Mouse (Mus musculus) fat pad, adult 2 months (tissue): ENCODE results near the gene Zfp46.

ENCODE experiments used
- DNase-seq: peaks from one replicate; pipeline ENCODE4 v3.0.0-alpha.2; 2011; ENCODE audit warnings: low read depth, low spot score; ENCODE audit errors: extremely low read depth

Gene Zfp46

DNA sequence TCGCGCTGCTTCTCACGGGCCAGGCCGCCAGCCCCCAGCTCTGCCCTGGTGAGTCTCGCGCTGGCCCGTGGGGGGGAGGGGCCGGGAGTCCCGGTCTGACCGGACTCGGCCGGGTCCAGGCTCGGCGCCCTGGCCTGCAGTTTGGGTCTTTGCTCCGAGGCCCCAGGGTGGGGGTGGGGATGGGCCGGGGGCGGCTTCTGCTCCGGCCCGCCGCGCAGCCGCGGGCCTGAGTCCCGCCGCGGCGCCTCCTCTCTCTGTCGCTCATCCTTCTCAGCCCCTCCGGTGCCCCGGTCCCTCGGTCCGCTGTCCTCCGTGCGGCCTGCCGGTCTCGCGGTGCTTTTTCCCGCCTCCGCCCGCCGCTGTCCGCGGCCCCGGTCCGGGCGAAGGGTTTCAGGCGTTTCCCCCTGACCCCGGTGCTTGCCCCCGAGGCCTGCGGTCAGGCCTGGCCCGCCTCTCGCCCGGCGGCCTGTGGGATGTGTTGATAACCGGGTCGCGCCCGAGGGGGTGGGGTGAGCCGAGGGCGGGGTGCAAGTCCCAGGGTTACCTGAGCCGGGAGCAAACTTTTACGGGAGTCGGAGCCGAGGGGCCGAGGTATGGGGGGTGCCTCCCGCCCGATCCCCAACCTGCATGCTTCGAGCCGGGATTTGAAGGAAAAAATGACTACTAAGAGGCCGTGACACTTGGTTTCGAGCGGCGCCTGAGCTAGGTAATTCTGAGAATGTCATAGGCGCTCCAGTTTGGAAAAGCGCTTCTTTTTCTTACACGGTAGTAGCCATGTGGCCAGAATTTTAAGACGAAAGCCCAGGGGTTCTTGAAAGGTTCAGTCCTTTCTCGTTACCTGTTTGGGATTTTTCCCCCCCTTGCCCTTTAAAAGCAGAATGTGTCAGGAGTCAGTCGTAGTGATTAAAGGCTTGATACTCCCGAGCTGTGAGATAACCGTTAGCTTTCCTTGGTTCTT lies 26.8 kb downstream of the Zfp46 start:
- DNase-seq: no peak

GRCm38 (mm10) chr4:136312616-136313015 lies 28.1 kb downstream of the Zfp46 start:
- no peak for DNase-seq

- no peak for DNase-seq
Measured at GRCm38 (mm10) chr4:136317667-136318066, 33.2 kb downstream of the Zfp46 start.

DNA sequence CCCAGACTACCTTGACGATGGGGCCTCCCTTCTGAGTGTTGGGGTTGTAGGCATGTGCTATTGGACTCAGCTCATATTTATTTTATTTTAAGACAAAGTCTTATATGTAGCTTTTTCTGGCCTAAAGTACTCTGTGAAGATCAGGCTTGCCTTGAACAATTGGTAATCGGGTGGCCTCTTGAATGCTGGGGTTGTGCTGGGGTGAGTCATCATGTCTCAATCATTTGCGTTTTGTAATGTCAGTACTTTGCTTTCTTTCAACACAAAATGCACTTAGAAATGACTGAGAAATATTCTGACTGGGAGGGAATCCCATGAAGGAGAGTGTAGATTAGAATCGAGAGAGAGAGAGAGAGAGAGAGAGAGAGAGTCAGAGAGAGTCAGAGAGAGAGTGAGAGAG lies 35.5 kb downstream of the Zfp46 start:
- no peak for DNase-seq

GRCm38 (mm10) chr4:136324226-136324625 lies 39.7 kb downstream of the Zfp46 start:
- DNase-seq: no peak

GRCm38 (mm10) chr4:136327238-136327637 lies 42.8 kb downstream of the Zfp46 start:
- no peak for DNase-seq

GRCm38 (mm10) chr4:136328115-136328514 lies 43.6 kb downstream of the Zfp46 start:
- DNase-seq: no peak

GRCm38 (mm10) chr4:136331709-136332108 lies 47.2 kb downstream of the Zfp46 start:
- no peak for DNase-seq

DNA sequence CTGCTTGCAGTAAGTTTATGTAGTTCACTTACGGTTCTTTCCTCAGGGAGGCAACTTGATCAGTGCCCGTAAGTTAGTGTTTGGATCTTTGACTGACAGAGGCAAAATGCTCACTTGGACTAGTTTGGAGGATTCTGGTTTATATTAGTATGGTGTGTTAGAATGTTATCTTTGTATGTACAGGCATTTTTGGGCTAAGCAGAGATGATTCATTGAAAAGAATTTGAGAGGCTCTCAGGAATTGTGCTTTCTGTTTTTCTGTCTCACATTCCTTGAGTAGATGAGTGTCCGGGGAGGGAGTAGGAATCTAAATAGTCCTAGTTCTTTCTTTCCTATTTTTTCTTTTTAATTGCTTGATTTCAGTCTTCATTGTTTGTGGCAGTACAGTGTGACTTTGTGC lies 48.7 kb downstream of the Zfp46 start:
- no peak for DNase-seq

DNA sequence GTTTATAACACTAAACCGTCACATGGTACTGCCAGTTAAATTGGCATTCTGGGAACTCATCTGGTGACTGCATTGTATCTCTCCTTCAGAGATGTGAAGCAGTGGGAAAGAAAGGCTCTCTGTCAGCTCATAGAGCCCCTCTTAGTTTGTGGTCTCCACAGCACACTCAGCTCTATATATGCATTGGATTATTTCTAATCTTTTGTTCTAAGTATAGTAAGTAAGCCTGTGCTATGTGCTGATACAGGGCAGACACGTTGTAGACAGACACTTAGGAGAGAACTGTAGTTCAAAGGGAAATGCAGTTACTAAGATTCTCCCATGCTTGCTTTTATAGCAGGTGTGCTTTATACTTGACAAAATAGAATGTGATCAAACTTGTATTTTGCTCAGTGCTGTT lies 50.6 kb downstream of the Zfp46 start:
- DNase-seq: no peak

- no peak for DNase-seq
Measured at GRCm38 (mm10) chr4:136337129-136337528, 52.6 kb downstream of the Zfp46 start.
